Mouse (Mus musculus): ENCODE measurements around the gene Dcaf11.

Dcaf11 gene

GRCm38 (mm10) chr14:55616844-55617243 lies 57.0 kb downstream of the Dcaf11 start:
- DNase-seq (ENCODE audit: inconsistent ontology term) = no peak

- DNase-seq (ENCODE audit: inconsistent ontology term) = peak; percentile 60
Observed at GRCm38 (mm10) chr14:55617822-55618221, 58.0 kb downstream of the Dcaf11 start, which contains the start of gene Rec8. Gene Rec8, plus strand, starts transcription at chr14:55618037.

- DNase-seq (ENCODE audit: inconsistent ontology term) = no peak
Observed at GRCm38 (mm10) chr14:55618486-55619195, 58.8 kb downstream of the Dcaf11 start.
